Mouse (Mus musculus) telencephalon, adult 2 months (tissue): Measurements from ENCODE around the gene Unc5cl.

Source experiments
- DNase-seq: peaks from one replicate; pipeline ENCODE4 v3.0.0-alpha.2; 2011; ENCODE audit warnings: low read depth, low spot score

Unc5cl gene

GRCm38 (mm10) chr17:48454688-48455087, at the start of gene Unc5cl:
Unc5cl (plus strand) TSS chr17:48454901.
- DNase-seq: no peak

DNA sequence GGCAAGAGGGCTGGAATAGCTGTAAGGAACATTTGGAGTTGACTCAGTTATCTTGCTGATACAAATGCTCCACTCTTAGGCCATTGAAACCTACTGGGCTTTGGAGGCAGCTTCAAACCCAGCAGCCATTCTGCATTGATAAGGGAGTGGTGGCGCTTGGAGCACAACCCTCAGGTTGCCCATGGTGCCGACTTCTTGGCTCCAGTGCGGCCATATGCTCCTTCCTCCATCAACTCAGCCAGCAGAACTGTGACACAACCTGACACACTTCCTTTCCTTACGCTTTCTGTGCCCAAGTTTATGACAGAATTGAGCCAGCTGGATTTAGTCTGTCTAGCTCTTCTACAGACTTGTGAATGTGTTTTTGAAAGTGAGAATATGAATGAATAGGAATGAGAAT, 47.5 kb upstream of the Unc5cl start:
- peak; percentile 46 for DNase-seq

GRCm38 (mm10) chr17:48407910-48408525, 46.7 kb upstream of the Unc5cl start:
- DNase-seq: no peak

GRCm38 (mm10) chr17:48408526-48409291, 46.0 kb upstream of the Unc5cl start:
- DNase-seq: no peak

GRCm38 (mm10) chr17:48409380-48410298, 45.1 kb upstream of the Unc5cl start, which contains the start of the genes Nfya and Oard1:
Nfya (minus strand) TSS chr17:48409906.
Oard1 (plus strand) TSS chr17:48410014.
- DNase-seq: peak; percentile 100

- no peak for DNase-seq
These were observed 44.4 kb upstream of the Unc5cl start for GRCm38 (mm10) chr17:48410299-48410785.

GRCm38 (mm10) chr17:48411241-48411640, 43.5 kb upstream of the Unc5cl start:
- DNase-seq: no peak

DNA sequence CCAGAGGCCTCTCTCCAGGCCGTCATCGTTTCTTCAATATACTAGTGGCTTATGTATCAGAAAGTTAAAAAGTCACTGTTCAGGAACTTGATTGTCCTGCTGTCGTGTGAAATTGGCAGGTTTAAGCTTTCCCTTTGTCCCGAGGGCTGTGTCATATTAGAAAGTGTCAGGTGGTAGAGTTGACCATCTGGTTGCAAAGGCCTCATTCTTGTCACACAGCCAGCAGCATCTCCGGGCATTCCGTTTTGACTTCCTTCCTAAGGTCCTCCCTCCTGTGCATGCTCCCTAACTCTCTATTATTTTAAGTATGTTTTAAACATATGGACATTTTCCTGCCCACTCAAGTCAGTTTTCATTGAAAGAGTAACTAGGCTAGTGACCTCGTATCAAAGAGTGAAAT, 38.7 kb upstream of the Unc5cl start:
- DNase-seq: no peak

DNA sequence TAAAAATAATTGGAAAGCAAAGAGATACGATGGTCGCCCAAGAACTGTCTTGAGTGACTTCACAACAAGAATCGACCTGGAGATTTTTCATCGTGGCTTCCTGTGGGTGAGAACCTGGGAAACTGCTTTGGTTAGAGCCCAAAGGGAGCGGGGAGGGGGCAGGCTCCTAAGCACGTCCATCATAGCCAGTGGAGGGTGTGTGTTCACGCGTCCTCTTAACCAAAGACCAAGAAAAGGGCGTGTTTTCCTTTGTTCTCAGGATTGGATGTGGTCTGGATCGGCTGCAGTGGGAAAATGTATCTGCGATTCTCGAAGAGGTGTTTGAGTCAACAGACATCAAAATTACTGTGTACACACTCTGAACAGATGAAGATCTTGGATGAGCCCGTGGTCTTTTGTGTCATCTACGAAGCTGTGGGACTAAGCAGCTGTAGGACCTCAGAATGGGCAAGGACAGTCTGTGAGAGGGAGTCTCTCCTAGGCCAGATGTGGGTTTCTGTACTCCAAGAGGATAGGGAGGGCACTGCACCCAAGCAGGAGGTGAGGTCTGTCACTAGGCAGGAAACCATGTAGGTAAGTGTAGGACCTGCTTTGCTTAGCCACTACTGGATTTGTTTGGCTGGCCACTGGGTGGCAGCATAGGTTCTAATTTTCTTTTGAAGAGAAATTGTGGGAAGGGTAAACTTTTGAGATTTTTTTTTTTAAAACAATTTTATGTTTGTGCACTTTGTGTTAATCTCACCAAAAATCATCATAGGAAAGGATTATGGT, 38.1 kb upstream of the Unc5cl start:
- no peak for DNase-seq

DNA sequence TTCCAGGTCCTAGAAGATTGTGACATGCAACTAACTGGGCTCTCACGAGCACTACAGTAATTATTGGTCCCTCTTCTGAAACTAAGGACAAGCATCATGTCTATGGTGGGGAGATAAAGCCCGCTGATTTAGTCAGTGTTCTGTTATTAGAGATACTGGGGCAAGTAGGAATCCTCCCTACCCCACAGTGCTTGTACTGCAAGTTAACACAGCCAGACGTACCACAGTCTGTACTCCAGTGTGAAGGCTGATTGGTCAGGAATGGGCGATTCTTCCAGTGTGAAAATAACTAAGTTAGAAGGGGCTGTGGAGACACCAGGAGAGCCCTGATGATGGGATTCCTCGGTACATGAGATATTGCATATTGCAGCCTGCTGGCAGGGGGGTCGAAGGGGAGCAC, 37.2 kb upstream of the Unc5cl start:
- DNase-seq: no peak

DNA sequence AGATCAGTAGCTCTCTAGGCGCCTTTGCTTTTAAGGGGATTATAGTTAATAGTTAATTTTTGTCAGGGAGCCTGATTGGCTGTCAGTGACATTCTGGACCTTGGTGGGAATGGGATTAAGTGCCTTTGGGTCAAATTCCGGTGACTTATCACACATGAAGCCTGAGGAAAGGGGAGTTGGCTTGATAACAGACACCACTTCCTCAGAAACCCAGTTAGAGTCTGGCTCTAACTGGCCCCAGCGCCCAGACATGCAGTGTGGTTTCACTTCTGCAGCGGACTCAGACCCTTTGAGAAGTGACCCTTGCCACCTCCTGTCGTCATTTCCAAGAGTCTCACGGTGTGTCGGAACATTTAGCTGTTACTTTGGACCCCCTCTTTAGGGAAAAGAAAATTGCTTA, 36.5 kb upstream of the Unc5cl start:
- no peak for DNase-seq

DNA sequence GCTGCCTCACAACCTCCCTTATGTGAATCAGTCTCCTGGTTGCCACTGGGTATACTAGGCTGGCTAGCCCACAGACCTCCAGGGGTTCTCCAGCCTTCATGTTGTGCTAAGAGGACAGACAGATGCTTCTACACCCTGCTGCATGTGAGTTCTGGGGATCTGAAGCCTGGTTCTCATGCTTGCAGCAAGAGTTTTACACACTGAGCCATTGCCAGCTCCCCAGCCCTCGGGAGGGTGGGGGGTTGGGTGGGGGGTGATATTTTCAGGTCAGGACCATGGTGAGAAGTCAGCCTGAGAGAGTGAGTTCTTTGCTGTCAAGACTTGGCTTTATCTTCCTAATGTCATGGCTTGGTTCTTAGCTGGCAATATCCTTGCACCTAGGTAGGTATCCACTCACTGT, 35.9 kb upstream of the Unc5cl start:
- no peak for DNase-seq

DNA sequence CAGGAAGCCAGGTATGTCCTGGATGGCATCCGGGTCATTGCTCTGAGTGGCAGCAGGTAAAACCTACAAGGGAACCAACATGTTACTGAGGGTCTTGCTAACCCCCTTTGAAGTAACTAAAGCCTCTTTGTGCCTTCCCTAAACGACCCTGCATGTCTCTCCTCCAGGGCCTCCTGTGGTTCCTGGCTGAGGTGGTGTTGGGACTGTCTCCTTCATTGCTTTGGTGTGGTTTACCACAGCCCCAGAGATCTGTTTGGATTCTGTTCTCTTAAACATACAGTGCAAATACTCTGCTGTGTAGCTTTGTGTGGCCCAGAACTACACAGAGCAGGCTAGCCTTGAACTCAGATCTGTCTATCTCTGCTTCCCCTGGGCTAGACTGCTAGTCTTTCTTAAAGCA, 35.1 kb upstream of the Unc5cl start:
- no peak for DNase-seq

- no peak for DNase-seq
These were observed 30.5 kb upstream of the Unc5cl start for GRCm38 (mm10) chr17:48424237-48424636.

DNA sequence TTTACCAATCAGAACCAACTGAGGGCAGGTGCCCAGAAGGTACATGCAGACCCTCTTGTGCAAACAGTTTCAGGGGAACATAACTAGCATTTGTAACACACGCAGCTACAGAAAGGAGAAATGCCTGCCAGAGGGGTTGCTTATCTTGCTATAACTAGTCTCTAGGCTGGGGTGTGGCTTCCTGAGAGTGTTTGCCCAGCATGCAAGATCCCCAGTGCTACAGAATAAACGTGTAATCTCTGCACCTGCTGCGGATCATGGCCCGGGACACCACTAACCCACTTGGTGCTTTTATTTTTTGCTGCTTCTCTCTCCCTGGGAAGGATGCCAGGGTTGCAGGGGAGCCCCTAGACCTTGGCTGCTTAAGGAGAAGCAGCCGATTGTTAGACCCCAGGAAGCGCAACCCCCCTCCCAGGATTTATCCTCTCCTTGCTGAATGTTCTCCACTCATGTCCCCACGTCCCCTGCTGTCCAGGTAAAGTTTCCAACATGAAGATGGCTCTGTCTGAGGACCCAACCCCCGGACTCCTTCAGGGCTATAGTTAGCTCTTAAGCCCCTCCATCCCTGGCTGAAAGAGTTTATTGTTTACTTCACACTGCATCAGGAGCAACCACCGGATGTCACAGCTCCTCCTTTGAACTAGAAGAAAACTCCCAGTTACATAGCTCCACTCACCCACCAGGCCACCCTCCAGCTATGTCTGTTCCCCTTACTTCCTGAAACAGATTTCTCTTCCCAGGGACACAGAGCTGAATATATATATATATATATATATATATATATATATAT, 28.7 kb upstream of the Unc5cl start:
- no peak for DNase-seq

- no peak for DNase-seq
These were observed 27.5 kb upstream of the Unc5cl start for GRCm38 (mm10) chr17:48426991-48427750.

DNA sequence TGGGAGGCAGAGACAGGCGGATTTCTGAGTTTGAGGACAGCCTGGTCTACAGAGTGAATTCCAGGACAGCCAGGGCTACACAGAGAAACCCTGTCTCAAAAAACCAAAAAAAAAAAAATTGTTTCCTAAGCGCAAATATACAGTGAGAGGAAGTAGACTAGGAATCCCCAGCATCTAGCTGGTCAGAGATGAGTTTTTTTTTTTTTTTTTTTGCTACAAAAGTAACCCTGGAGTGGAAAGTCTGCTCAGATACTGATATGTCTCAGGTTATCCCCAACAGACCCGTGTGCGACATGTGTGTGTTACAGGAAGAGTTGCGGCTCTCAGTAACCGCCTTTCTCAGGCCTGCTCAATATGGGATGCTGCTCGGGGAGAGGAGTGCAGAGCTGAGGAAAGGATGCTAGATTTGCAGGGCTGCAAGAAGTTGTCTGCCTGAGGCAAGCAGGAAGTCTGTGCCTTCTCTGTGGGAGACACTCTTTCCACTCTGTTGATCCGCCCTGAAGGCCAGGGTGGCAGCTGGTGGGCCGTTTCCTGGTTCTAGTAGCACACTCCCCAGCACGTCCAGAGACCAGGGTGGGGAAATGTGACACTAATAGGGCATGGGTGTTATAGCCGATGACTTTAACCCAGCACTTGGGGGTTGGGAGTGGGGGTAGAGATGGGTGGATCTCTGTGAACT, 26.7 kb upstream of the Unc5cl start:
- no peak for DNase-seq

DNA sequence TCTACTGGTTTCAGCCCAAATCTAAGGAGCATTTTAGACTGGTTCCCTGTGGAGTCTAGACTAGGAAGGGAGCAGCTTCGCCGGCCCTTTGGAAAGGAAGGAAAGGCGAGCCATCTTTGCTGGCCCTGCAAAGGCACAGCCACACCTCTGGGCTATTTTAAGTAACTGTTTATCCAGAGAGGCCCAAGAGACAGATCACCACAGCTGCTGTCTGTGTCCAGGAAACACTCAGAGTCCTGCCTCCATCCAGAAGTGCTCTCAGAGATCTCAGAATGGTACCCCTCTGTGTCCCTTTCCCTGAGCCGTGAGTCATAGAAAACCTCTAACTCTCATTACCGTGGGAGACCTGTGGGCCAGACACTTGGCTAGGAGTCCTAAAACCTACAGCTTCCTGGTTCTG, 24.3 kb upstream of the Unc5cl start:
- no peak for DNase-seq

- DNase-seq: no peak
These were observed 23.6 kb upstream of the Unc5cl start for GRCm38 (mm10) chr17:48431054-48431453.
